In the genomic region with DNA sequence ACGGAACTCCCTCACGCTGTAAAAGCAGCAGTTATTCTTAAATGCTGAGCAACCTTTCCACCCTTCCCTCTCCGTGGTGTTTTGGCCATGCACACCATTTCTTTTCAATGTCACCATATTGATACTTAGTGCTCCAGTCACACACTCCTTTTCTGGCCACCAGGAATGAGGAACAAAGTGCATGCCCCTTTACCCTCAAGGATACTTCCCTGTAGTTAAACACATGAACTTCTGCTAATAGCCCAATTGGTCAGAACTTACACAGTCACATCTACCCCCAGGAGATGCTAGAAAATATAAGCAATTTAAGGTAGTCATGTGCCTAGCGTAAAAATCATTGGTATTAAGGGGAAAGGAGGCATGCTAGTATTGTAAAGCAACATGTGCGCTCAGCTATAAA, we compare ENCODE assay signal across 25 mouse cellular contexts. TPM values are rescaled to one million over a fixed set of nuclear protein-coding genes. Genes with fewer than 3 reads are reported as not detected.
DNase-seq lines count a peak whose midpoint lies in the region; ATAC-seq lines count a peak whose summit lies in the region.
"Had no signal": no experiment of that assay in that cellular context is flagged by ENCODE, and none has a peak within 500 bp of the region (broad histone marks: within the 10 kb centered on the region; RNA-seq: fewer than 3 reads in every experiment).

No protein-coding gene starts in this region.

- ATAC-seq in granulocyte monocyte progenitor cell, adult 5-6 weeks (replicated peaks; ENCODE audit: poor library complexity, severe bottlenecking), result peak; percentile 68
- ATAC-seq in megakaryocyte, adult 5-6 weeks (ENCODE audit: poor library complexity, severe bottlenecking), result peak; percentile 64
- ATAC-seq in megakaryocyte progenitor cell, adult 5-6 weeks (replicated peaks; ENCODE audit: poor library complexity), result peak; percentile 54
- 0 out of 2 replicates have a peak, but pooled peaks have one; percentile 35 for ATAC-seq in monocyte, adult 5-6 weeks (replicated peaks; ENCODE audit: insufficient number of reproducible peaks, low FRiP score, low TSS enrichment, poor library complexity, severe bottlenecking)
- ATAC-seq: activated CD4-positive, CD25-positive, alpha-beta regulatory T cell, adult 4 months; CD4-positive, CD25-positive, alpha-beta regulatory T cell, adult 4 months; Patski had no signal

- DNase-seq in heart, adult 11 months, result no peak
- no peak for DNase-seq in MN1 (ENCODE audit: low spot score)
- no peak for DNase-seq in kidney, adult 9 months
- DNase-seq in heart, postnatal 4 days, result no peak
- DNase-seq: adrenal gland, adult 2 months; adrenal gland, adult 8-10 months; adrenal gland, postnatal 10 days; adrenal gland, postnatal 14 days; adrenal gland, postnatal 25 days; adrenal gland, postnatal 36 days; B cell, adult 2 months; cerebellum, adult 11 months; cerebellum, adult 11-12 months; cerebellum, adult 18-20 months had no signal

RNA-seq across cellular contexts. Expression of a gene that starts 27.4 kb away (rescaled TPM):
- total RNA-seq in granulocyte monocyte progenitor cell, adult 5-6 weeks (2014; fragmentation: Nextera tagmentation), result not detected in 2 replicates
- not detected in 2 replicates for total RNA-seq in granulocyte monocyte progenitor cell, adult 5-6 weeks (2017)
- not detected in 2 replicates for total RNA-seq in megakaryocyte, adult 5-6 weeks (2015)
- not detected in 2 replicates for total RNA-seq in megakaryocyte, adult 5-6 weeks (2017)
- not detected in 2 replicates for total RNA-seq in megakaryocyte progenitor cell, adult 5-6 weeks (2015)
- not detected in 2 replicates for total RNA-seq in megakaryocyte progenitor cell, adult 5-6 weeks (2017)
- total RNA-seq in monocyte, adult 5-6 weeks (2017), result 0.58 TPM in 1 of 3 replicates, not detected in the others
- not detected for total RNA-seq in heart, postnatal 4 days (2021)
- total RNA-seq: adrenal gland, postnatal 14 days; adrenal gland, postnatal 25 days; adrenal gland, postnatal 36 days; CH12.LX; ES-E14; G1E; MEL had no signal

RNA-seq across cellular contexts. Expression of a gene that starts 47.9 kb away (rescaled TPM):
- total RNA-seq in granulocyte monocyte progenitor cell, adult 5-6 weeks (2014; fragmentation: Nextera tagmentation), result 16.3 and 24.1 TPM in 2 replicates
- total RNA-seq in granulocyte monocyte progenitor cell, adult 5-6 weeks (2017), result 19.8 and 28.4 TPM in 2 replicates
- 56.3 and 56.4 TPM in 2 replicates for total RNA-seq in megakaryocyte, adult 5-6 weeks (2015)
- total RNA-seq in megakaryocyte, adult 5-6 weeks (2017), result 45.0 and 47.0 TPM in 2 replicates
- total RNA-seq in megakaryocyte progenitor cell, adult 5-6 weeks (2015), result 30.1 and 30.2 TPM in 2 replicates
- 17.3 and 22.3 TPM in 2 replicates for total RNA-seq in megakaryocyte progenitor cell, adult 5-6 weeks (2017)
- 59.8 to 67.6 TPM (median 66.7 TPM) in 3 replicates for total RNA-seq in monocyte, adult 5-6 weeks (2017)
- total RNA-seq in heart, postnatal 4 days (2021), result 10 to 100 TPM; 34.8 to 36.9 TPM
